Mouse (Mus musculus) neural tube, embryonic 14.5 days (tissue): Measurements from ENCODE around the gene Tmem59. TPM values are rescaled to one million over a fixed set of nuclear protein-coding genes. Genes with fewer than 3 reads are reported as not detected.

ENCODE experiments used
- ATAC-seq: fragments of 200-750 bp; cut with Nextera tagmentation; 2 replicates; pipeline ENCODE4 v1.8.0; 2017; ENCODE audit warnings: low read depth, mild to moderate bottlenecking, moderate TSS enrichment, moderate library complexity
- H3K27ac ChIP-seq: fragments of 300-500 bp; sonication (generic); 2 replicates; pipeline ENCODE4 v1.5.1; 2014; ENCODE audit warnings: low read depth, mild to moderate bottlenecking, control low read depth, low read length, moderate library complexity, mixed read lengths
- H3K27me3 ChIP-seq: fragments of 300-500 bp; sonication (generic); 2 replicates; pipeline ENCODE4 v1.6.1; 2014; ENCODE audit warnings: low read length; ENCODE audit not compliant: control insufficient read depth, insufficient read depth
- H3K36me3 ChIP-seq: fragments of 300-500 bp; sonication (generic); 2 replicates; pipeline ENCODE4 v1.6.1; 2014; ENCODE audit warnings: low read length, mixed read lengths; ENCODE audit not compliant: control insufficient read depth, insufficient read depth
- H3K4me1 ChIP-seq: fragments of 300-500 bp; sonication (generic); 2 replicates; pipeline ENCODE4 v1.6.1; 2014; ENCODE audit warnings: low read length; ENCODE audit not compliant: control insufficient read depth, insufficient read depth
- H3K4me2 ChIP-seq: fragments of 300-500 bp; sonication (generic); 2 replicates; pipeline ENCODE4 v1.6.1; 2014; ENCODE audit warnings: mild to moderate bottlenecking, low read depth, low read length, control low read depth
- H3K4me3 ChIP-seq: fragments of 300-500 bp; sonication (generic); 2 replicates; pipeline ENCODE4 v1.5.1; 2014; ENCODE audit warnings: low read depth, low read length, control low read depth, mixed read lengths
- H3K9ac ChIP-seq: fragments of 300-500 bp; sonication (generic); replicated peaks from 2 replicates; pipeline ENCODE4 v1.6.1; 2014; ENCODE audit warnings: low read depth, mild to moderate bottlenecking, control low read depth, low read length, mixed read lengths
- H3K9me3 ChIP-seq: fragments of 300-500 bp; sonication (generic); 2 replicates; pipeline ENCODE4 v1.6.1; 2016; ENCODE audit warnings: low read length; ENCODE audit not compliant: control insufficient read depth
- WGBS: fragments of 180-500 bp; shearing (Covaris S2); extraction: QIAGEN DNeasy Blood & Tissue Kit; methylation state at CpG from one replicate; pipeline ENCODE4 v1.1.7; 2014; 5-methylcytosine and 5-hydroxymethylcytosine counted together
- polyA plus RNA-seq: library from polyadenylated mRNA; unstranded; fragments of >200 nt; fragmentation: Nextera tagmentation; extraction: Ambion mirVana; gene quantifications from 2 replicates; pipeline ENCODE4 v1.2.1, GENCODE M21; 2014

Gene Tmem59
- polyA plus RNA-seq, 1 experiment from 2014 or later: 399 TPM

GRCm38 (mm10) chr4:107243365-107244333 is 65.5 kb downstream of the Tmem59 start:
- no peak overlapping the region for H3K4me3 ChIP-seq
- H3K9ac ChIP-seq: no peak overlapping the region
- ATAC-seq: peak; percentile 54; the same call in 1 of the 2 replicates
- H3K27ac ChIP-seq: no peak overlapping the region
- no peaks in the 10 kb centered on the region for H3K9me3 ChIP-seq
- no peaks in the 10 kb centered on the region for H3K27me3 ChIP-seq
- WGBS: 63% methylated on average over 6 of the region's 6 CpGs
- H3K4me2 ChIP-seq: no peak overlapping the region
- peaks cover 11% of the 10 kb centered on the region; the same call in 1 of the 2 replicates for H3K36me3 ChIP-seq
- H3K4me1 ChIP-seq: peaks cover 3% of the 10 kb centered on the region; the same call in 1 of the 2 replicates

GRCm38 (mm10) chr4:107245368-107245767 is 67.2 kb downstream of the Tmem59 start:
- H3K9me3 ChIP-seq: no peaks in the 10 kb centered on the region
- H3K4me3 ChIP-seq: no peak overlapping the region
- no peaks in the 10 kb centered on the region for H3K27me3 ChIP-seq
- no peak for ATAC-seq
- peaks cover 4% of the 10 kb centered on the region; the same call in 1 of the 2 replicates for H3K36me3 ChIP-seq
- 82% methylated on average over 2 of the region's 2 CpGs for WGBS
- no peak overlapping the region for H3K9ac ChIP-seq
- H3K27ac ChIP-seq: no peak overlapping the region
- H3K4me2 ChIP-seq: no peak overlapping the region
- peaks cover 10% of the 10 kb centered on the region; the same call in 1 of the 2 replicates for H3K4me1 ChIP-seq

- Histone ChIP-seq H3K27ac (no peak overlapping the region), H3K9ac (no peak overlapping the region), H3K36me3 (no peaks in the 10 kb centered on the region; the same call in 1 of the 2 replicates), H3K27me3 (no peaks in the 10 kb centered on the region), H3K4me1 (peaks cover 10% of the 10 kb centered on the region; the same call in 1 of the 2 replicates), H3K4me3 (no peak overlapping the region), H3K4me2 (no peak overlapping the region), H3K9me3 (no peaks in the 10 kb centered on the region)
- ATAC-seq: no peak
- 82% methylated on average over 1 of the region's 1 CpGs for WGBS
Measured at GRCm38 (mm10) chr4:107246040-107246439, 67.8 kb downstream of the Tmem59 start.

- H3K4me2 ChIP-seq: no peak overlapping the region
- H3K4me1 ChIP-seq: peaks cover 14% of the 10 kb centered on the region; the same call in 1 of the 2 replicates
- ATAC-seq: no peak
- H3K9ac ChIP-seq: no peak overlapping the region
- no peaks in the 10 kb centered on the region; the same call in 1 of the 2 replicates for H3K36me3 ChIP-seq
- no peaks in the 10 kb centered on the region for H3K9me3 ChIP-seq
- no peak overlapping the region for H3K27ac ChIP-seq
- 89% methylated on average over 9 of the region's 9 CpGs for WGBS
- no peak overlapping the region for H3K4me3 ChIP-seq
- H3K27me3 ChIP-seq: no peaks in the 10 kb centered on the region
Measured at GRCm38 (mm10) chr4:107247110-107247509, 68.9 kb downstream of the Tmem59 start.

GRCm38 (mm10) chr4:107248061-107248460 is 69.9 kb downstream of the Tmem59 start:
- Histone ChIP-seq H3K36me3 (no peaks in the 10 kb centered on the region; the same call in 1 of the 2 replicates), H3K4me3 (no peak overlapping the region), H3K4me2 (no peak overlapping the region), H3K9me3 (no peaks in the 10 kb centered on the region), H3K27me3 (no peaks in the 10 kb centered on the region), H3K9ac (no peak overlapping the region), H3K27ac (no peak overlapping the region), H3K4me1 (peaks cover 18% of the 10 kb centered on the region; the same call in 1 of the 2 replicates)
- no peak for ATAC-seq
- 87% methylated on average over 3 of the region's 3 CpGs for WGBS

GRCm38 (mm10) chr4:107249471-107249870 is 71.3 kb downstream of the Tmem59 start:
- H3K9me3 ChIP-seq: no peaks in the 10 kb centered on the region
- peaks cover 19% of the 10 kb centered on the region; the same call in 1 of the 2 replicates for H3K4me1 ChIP-seq
- H3K27ac ChIP-seq: no peak overlapping the region
- 17% methylated on average over 2 of the region's 2 CpGs for WGBS
- H3K36me3 ChIP-seq: no peaks in the 10 kb centered on the region; the same call in 1 of the 2 replicates
- H3K27me3 ChIP-seq: no peaks in the 10 kb centered on the region
- H3K4me3 ChIP-seq: no peak overlapping the region
- no peak overlapping the region for H3K4me2 ChIP-seq
- H3K9ac ChIP-seq: no peak overlapping the region
- ATAC-seq: no peak

GRCm38 (mm10) chr4:107250494-107250893 is 72.3 kb downstream of the Tmem59 start:
- Histone ChIP-seq H3K4me2 (no peak overlapping the region), H3K4me3 (no peak overlapping the region), H3K36me3 (no peaks in the 10 kb centered on the region), H3K27ac (no peak overlapping the region), H3K4me1 (peaks cover 22% of the 10 kb centered on the region; the same call in 1 of the 2 replicates), H3K27me3 (no peaks in the 10 kb centered on the region), H3K9ac (no peak overlapping the region), H3K9me3 (no peaks in the 10 kb centered on the region)
- ATAC-seq: no peak
- WGBS: 30% methylated on average over 4 of the region's 4 CpGs
